Mouse (Mus musculus): Measurements from ENCODE around the gene 1700037H04Rik.

Gene 1700037H04Rik

GRCm38 (mm10) chr2:131179246-131179886 lies 19.5 kb upstream of the 1700037H04Rik start:
- peak; percentile 47 to 70 for DNase-seq (ENCODE audit: low spot score in 2 of 2)

GRCm38 (mm10) chr2:131178828-131179245 lies 19.0 kb upstream of the 1700037H04Rik start:
- peak; percentile 31 to 43 for DNase-seq (ENCODE audit: low spot score in 2 of 2)

- no peak for DNase-seq (ENCODE audit: low spot score in 2 of 2)
Observed at GRCm38 (mm10) chr2:131177932-131178331, 18.1 kb upstream of the 1700037H04Rik start.

GRCm38 (mm10) chr2:131176491-131176890 lies 16.6 kb upstream of the 1700037H04Rik start:
- peak; percentile 31 to 57 for DNase-seq (ENCODE audit: low spot score in 2 of 2)

- no peak for DNase-seq (ENCODE audit: low spot score in 2 of 2)
Observed at GRCm38 (mm10) chr2:131175945-131176309, 16.0 kb upstream of the 1700037H04Rik start.

GRCm38 (mm10) chr2:131175286-131175944 lies 15.5 kb upstream of the 1700037H04Rik start:
- no peak for DNase-seq (ENCODE audit: low spot score in 2 of 2)

GRCm38 (mm10) chr2:131174700-131175099 lies 14.8 kb upstream of the 1700037H04Rik start:
- DNase-seq (ENCODE audit: low spot score in 2 of 2), result peak; percentile 31 to 40

GRCm38 (mm10) chr2:131172322-131172721 lies 12.4 kb upstream of the 1700037H04Rik start:
- DNase-seq (ENCODE audit: low spot score in 2 of 2), result no peak

- DNase-seq (ENCODE audit: low spot score in 2 of 2), result peak; percentile 74 to 76
Observed at GRCm38 (mm10) chr2:131171401-131172104, 11.7 kb upstream of the 1700037H04Rik start.

GRCm38 (mm10) chr2:131170936-131171335 lies 11.1 kb upstream of the 1700037H04Rik start:
- DNase-seq (ENCODE audit: low spot score in 2 of 2), result no peak

- DNase-seq (ENCODE audit: low spot score in 2 of 2), result no peak
Observed at GRCm38 (mm10) chr2:131168914-131169313, 9.0 kb upstream of the 1700037H04Rik start.

- DNase-seq (ENCODE audit: low spot score in 2 of 2), result no peak
Observed at GRCm38 (mm10) chr2:131167984-131168383, 8.1 kb upstream of the 1700037H04Rik start.

GRCm38 (mm10) chr2:131166172-131166571 lies 6.3 kb upstream of the 1700037H04Rik start:
- DNase-seq (ENCODE audit: low spot score in 2 of 2), result no peak

GRCm38 (mm10) chr2:131163924-131164323 lies 4.0 kb upstream of the 1700037H04Rik start:
- DNase-seq (ENCODE audit: low spot score in 2 of 2), result no peak

GRCm38 (mm10) chr2:131160671-131161111 lies 810 bp upstream of the 1700037H04Rik start:
- peak in 1 of 2 experiments; percentile 34 for DNase-seq (ENCODE audit: low spot score in 2 of 2)

- no peak for DNase-seq (ENCODE audit: low spot score in 2 of 2)
Observed at GRCm38 (mm10) chr2:131159491-131159910, 380 bp downstream of the 1700037H04Rik start.

GRCm38 (mm10) chr2:131156987-131157386 lies 2.9 kb downstream of the 1700037H04Rik start:
- no peak for DNase-seq (ENCODE audit: low spot score in 2 of 2)

GRCm38 (mm10) chr2:131154036-131154435 lies 5.8 kb downstream of the 1700037H04Rik start:
- DNase-seq (ENCODE audit: low spot score in 2 of 2), result no peak

- no peak for DNase-seq (ENCODE audit: low spot score in 2 of 2)
Observed at GRCm38 (mm10) chr2:131152166-131152730, 7.6 kb downstream of the 1700037H04Rik start.

- DNase-seq (ENCODE audit: low spot score in 2 of 2), result no peak
Observed at GRCm38 (mm10) chr2:131149254-131149578, 10.7 kb downstream of the 1700037H04Rik start.

- DNase-seq (ENCODE audit: low spot score in 2 of 2), result no peak
Observed at GRCm38 (mm10) chr2:131148353-131149253, 11.3 kb downstream of the 1700037H04Rik start.
